Mouse (Mus musculus) lung, embryonic 16.5 days (tissue): ENCODE results near the gene Shb. TPM values are rescaled to one million over a fixed set of nuclear protein-coding genes. Genes with fewer than 3 reads are reported as not detected.
A peak's percentile ranks its signal among the peaks of the same experiment; 100 is the strongest.

Experiments
- ATAC-seq: fragments of 200-750 bp; cut with Nextera tagmentation; 2 replicates; pipeline ENCODE4 v1.8.0; 2017; ENCODE audit warnings: low read depth, mild to moderate bottlenecking, moderate library complexity
- H3K27ac ChIP-seq: fragments of 300-500 bp; sonication (generic); 2 replicates; pipeline ENCODE4 v1.5.1; 2014; ENCODE audit warnings: mild to moderate bottlenecking, control low read depth, low read length
- H3K27me3 ChIP-seq: fragments of 300-500 bp; sonication (generic); 2 replicates; pipeline ENCODE4 v1.6.1; 2014; ENCODE audit warnings: low read depth, low read length, mixed read lengths; ENCODE audit not compliant: control insufficient read depth, insufficient read depth
- H3K36me3 ChIP-seq: fragments of 300-500 bp; sonication (generic); 2 replicates; pipeline ENCODE4 v1.6.1; 2014; ENCODE audit warnings: low read length; ENCODE audit not compliant: control insufficient read depth, insufficient read depth
- H3K4me1 ChIP-seq: fragments of 300-500 bp; sonication (generic); replicated peaks from 2 replicates; pipeline ENCODE4 v1.6.1; 2014; ENCODE audit warnings: low read length, mixed read lengths; ENCODE audit not compliant: control insufficient read depth, insufficient read depth
- H3K4me2 ChIP-seq: fragments of 300-500 bp; sonication (generic); 2 replicates; pipeline ENCODE4 v1.6.1; 2014; ENCODE audit warnings: low read depth, low read length, control low read depth
- H3K4me3 ChIP-seq: fragments of 300-500 bp; sonication (generic); 2 replicates; pipeline ENCODE4 v1.5.1; 2014; ENCODE audit warnings: mild to moderate bottlenecking, low read length, control low read depth
- H3K9ac ChIP-seq: fragments of 300-500 bp; sonication (generic); 2 replicates; pipeline ENCODE4 v1.6.1; 2014; ENCODE audit warnings: low read length, control low read depth
- H3K9me3 ChIP-seq: fragments of 300-500 bp; sonication (generic); 2 replicates; pipeline ENCODE4 v1.6.1; 2016; ENCODE audit warnings: low read length; ENCODE audit not compliant: control insufficient read depth
- WGBS: fragments of 180-500 bp; shearing (Covaris S2); extraction: QIAGEN DNeasy Blood & Tissue Kit; methylation state at CpG from one replicate; pipeline ENCODE4 v1.1.7; 2014; 5-methylcytosine and 5-hydroxymethylcytosine counted together
- polyA plus RNA-seq: library from polyadenylated mRNA; unstranded; fragments of >200 nt; fragmentation: Nextera tagmentation; extraction: Ambion mirVana; gene quantifications from 2 replicates; pipeline ENCODE4 v1.2.1, GENCODE M21; 2015

Shb gene
- polyA plus RNA-seq, 1 experiment from 2014 or later: 12.4 TPM

GRCm38 (mm10) chr4:45502002-45502401, 30.3 kb downstream of the Shb start:
- Histone ChIP-seq H3K27me3 (no peaks in the 10 kb centered on the region), H3K4me2 (no peak overlapping the region), H3K4me3 (no peak overlapping the region), H3K36me3 (no peaks in the 10 kb centered on the region), H3K9me3 (no peaks in the 10 kb centered on the region), H3K27ac (peak overlapping the region; percentile 33), H3K4me1 (peaks cover 63% of the 10 kb centered on the region), H3K9ac (no peak overlapping the region)
- 65% methylated on average over 9 of the region's 9 CpGs for WGBS
- ATAC-seq: no peak; the same call in 1 of the 2 replicates

- Histone ChIP-seq H3K4me2 (no peak overlapping the region), H3K27ac (peak overlapping the region; percentile 40), H3K36me3 (no peaks in the 10 kb centered on the region), H3K9me3 (no peaks in the 10 kb centered on the region), H3K27me3 (no peaks in the 10 kb centered on the region), H3K4me1 (peaks cover 59% of the 10 kb centered on the region), H3K9ac (peak overlapping the region; percentile 3; the same call in 1 of the 2 replicates), H3K4me3 (no peak overlapping the region)
- ATAC-seq: no peak
- WGBS: 52% methylated on average over 8 of the region's 8 CpGs
Measured at GRCm38 (mm10) chr4:45500381-45500780, 31.9 kb downstream of the Shb start.

GRCm38 (mm10) chr4:45499556-45499955, 32.7 kb downstream of the Shb start:
- H3K27me3 ChIP-seq: no peaks in the 10 kb centered on the region
- no peak overlapping the region for H3K4me2 ChIP-seq
- no peaks in the 10 kb centered on the region for H3K9me3 ChIP-seq
- H3K36me3 ChIP-seq: no peaks in the 10 kb centered on the region
- 52% methylated on average over 10 of the region's 10 CpGs for WGBS
- peaks cover 66% of the 10 kb centered on the region for H3K4me1 ChIP-seq
- no peak overlapping the region for H3K4me3 ChIP-seq
- ATAC-seq: no peak
- no peak overlapping the region for H3K9ac ChIP-seq
- H3K27ac ChIP-seq: no peak overlapping the region

GRCm38 (mm10) chr4:45499081-45499480, 33.2 kb downstream of the Shb start:
- no peak for ATAC-seq
- no peak overlapping the region for H3K4me3 ChIP-seq
- no peak overlapping the region for H3K4me2 ChIP-seq
- no peaks in the 10 kb centered on the region for H3K9me3 ChIP-seq
- no peak overlapping the region for H3K9ac ChIP-seq
- peaks cover 67% of the 10 kb centered on the region for H3K4me1 ChIP-seq
- H3K36me3 ChIP-seq: no peaks in the 10 kb centered on the region
- 43% methylated on average over 6 of the region's 6 CpGs for WGBS
- H3K27ac ChIP-seq: no peak overlapping the region
- H3K27me3 ChIP-seq: no peaks in the 10 kb centered on the region

- Histone ChIP-seq H3K4me1 (peaks cover 71% of the 10 kb centered on the region), H3K36me3 (no peaks in the 10 kb centered on the region), H3K27ac (no peak overlapping the region), H3K9ac (no peak overlapping the region), H3K9me3 (no peaks in the 10 kb centered on the region), H3K4me2 (no peak overlapping the region), H3K27me3 (no peaks in the 10 kb centered on the region), H3K4me3 (no peak overlapping the region)
- WGBS: 53% methylated on average over 5 of the region's 5 CpGs
- ATAC-seq: no peak
Measured at GRCm38 (mm10) chr4:45498345-45498744, 33.9 kb downstream of the Shb start.

- no peak overlapping the region for H3K4me3 ChIP-seq
- WGBS: 74% methylated on average over 6 of the region's 6 CpGs
- no peak overlapping the region for H3K4me2 ChIP-seq
- H3K36me3 ChIP-seq: no peaks in the 10 kb centered on the region
- no peaks in the 10 kb centered on the region for H3K27me3 ChIP-seq
- H3K4me1 ChIP-seq: peaks cover 79% of the 10 kb centered on the region
- no peak overlapping the region for H3K27ac ChIP-seq
- no peak overlapping the region for H3K9ac ChIP-seq
- no peaks in the 10 kb centered on the region for H3K9me3 ChIP-seq
- no peak for ATAC-seq
Measured at GRCm38 (mm10) chr4:45497282-45497681, 35.0 kb downstream of the Shb start.

- peak; percentile 65 for ATAC-seq
- H3K4me2 ChIP-seq: no peak overlapping the region
- no peaks in the 10 kb centered on the region for H3K36me3 ChIP-seq
- 32% methylated on average over 8 of the region's 8 CpGs for WGBS
- H3K9ac ChIP-seq: peak overlapping the region; percentile 33
- H3K27ac ChIP-seq: peak overlapping the region; percentile 83
- no peaks in the 10 kb centered on the region for H3K9me3 ChIP-seq
- H3K4me3 ChIP-seq: no peak overlapping the region
- H3K4me1 ChIP-seq: peaks cover 83% of the 10 kb centered on the region
- H3K27me3 ChIP-seq: no peaks in the 10 kb centered on the region
Measured at GRCm38 (mm10) chr4:45495531-45496201, 36.6 kb downstream of the Shb start.

GRCm38 (mm10) chr4:45493786-45494400, 38.4 kb downstream of the Shb start:
- 40% methylated on average over 6 of the region's 6 CpGs for WGBS
- Histone ChIP-seq H3K4me1 (peaks cover 83% of the 10 kb centered on the region), H3K9me3 (no peaks in the 10 kb centered on the region), H3K4me2 (no peak overlapping the region), H3K4me3 (no peak overlapping the region), H3K9ac (peak overlapping the region; percentile 36), H3K27me3 (no peaks in the 10 kb centered on the region), H3K36me3 (no peaks in the 10 kb centered on the region), H3K27ac (peak overlapping the region; percentile 98)
- no peak for ATAC-seq

- H3K27me3 ChIP-seq: no peaks in the 10 kb centered on the region
- 9% methylated on average over 7 of the region's 7 CpGs for WGBS
- H3K9ac ChIP-seq: no peak overlapping the region
- H3K4me1 ChIP-seq: peaks cover 83% of the 10 kb centered on the region
- ATAC-seq: no peak
- no peaks in the 10 kb centered on the region for H3K9me3 ChIP-seq
- H3K4me2 ChIP-seq: peak overlapping the region; percentile 21
- no peaks in the 10 kb centered on the region for H3K36me3 ChIP-seq
- H3K4me3 ChIP-seq: no peak overlapping the region
- peak overlapping the region; percentile 98 for H3K27ac ChIP-seq
Measured at GRCm38 (mm10) chr4:45493118-45493517, 39.2 kb downstream of the Shb start.
